Mouse (Mus musculus) mesoderm, embryonic 11.5 days (tissue): ENCODE data around the gene Ugt2b38.
"Not testable (repeated sequence)": the region's sequence is repeated elsewhere in the genome, so short reads cannot be mapped to it uniquely, and the experiment has no call there.

Experiments used
- DNase-seq: peaks from one replicate; pipeline ENCODE4 v3.0.0-alpha.2; 2012; ENCODE audit warnings: low read depth, low spot score

The Ugt2b38 gene

DNA sequence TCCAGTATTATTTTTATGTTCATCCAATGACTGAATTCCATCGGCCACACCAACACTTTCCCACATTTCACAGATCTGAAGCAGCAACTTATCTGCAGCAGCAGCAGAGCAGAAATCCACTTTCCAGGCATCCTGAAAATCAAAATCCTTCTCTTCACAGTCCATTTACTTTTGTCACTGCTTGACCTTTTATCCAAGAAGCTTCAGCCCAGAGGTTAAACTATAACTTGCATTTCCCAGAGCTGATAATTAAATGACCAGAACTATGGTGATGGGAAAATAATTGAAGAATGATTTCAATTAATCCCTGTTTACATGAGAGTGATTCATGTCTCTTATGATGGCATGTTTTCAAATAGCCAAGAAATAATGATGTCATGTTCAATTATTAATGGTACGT, at the start of gene Ugt2b38:
Ugt2b38 (minus strand) TSS at position 163 of the 400 bp plus-strand sequence.
- DNase-seq, result not testable (repeated sequence)

GRCm38 (mm10) chr5:87458810-87459209, 34.8 kb upstream of the Ugt2b38 start:
- DNase-seq, result no peak

GRCm38 (mm10) chr5:87457701-87458100, 33.7 kb upstream of the Ugt2b38 start:
- DNase-seq, result no peak

- DNase-seq, result no peak
Measured at GRCm38 (mm10) chr5:87456216-87456850, 32.3 kb upstream of the Ugt2b38 start.

- no peak for DNase-seq
Measured at GRCm38 (mm10) chr5:87455519-87455918, 31.5 kb upstream of the Ugt2b38 start.

DNA sequence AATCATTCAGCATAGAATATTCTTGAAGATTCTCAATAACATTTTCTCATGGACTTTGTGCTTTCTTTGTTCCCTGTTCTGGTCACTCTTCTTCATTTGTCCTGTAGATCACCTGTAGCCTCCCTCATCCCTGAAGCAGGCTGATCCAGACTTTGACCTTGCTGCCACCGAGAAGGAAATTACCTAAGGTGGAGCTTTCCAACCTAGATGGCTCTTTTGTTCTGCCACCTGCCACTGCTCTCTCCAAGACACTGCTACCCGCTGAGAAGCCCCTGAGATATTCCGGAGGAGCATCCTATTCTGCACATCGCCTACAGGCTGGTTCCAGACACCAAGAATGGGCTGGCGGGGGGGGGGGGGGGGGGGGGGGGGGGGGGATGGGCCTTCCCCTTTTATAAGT, 28.5 kb upstream of the Ugt2b38 start:
- DNase-seq, result not testable (repeated sequence)

GRCm38 (mm10) chr5:87436264-87436663, 12.3 kb upstream of the Ugt2b38 start:
- peak; percentile 6 for DNase-seq

GRCm38 (mm10) chr5:87425676-87426075, 1.7 kb upstream of the Ugt2b38 start:
- DNase-seq, result no peak

- DNase-seq, result no peak
Measured at GRCm38 (mm10) chr5:87396968-87397367, 27.0 kb downstream of the Ugt2b38 start.

DNA sequence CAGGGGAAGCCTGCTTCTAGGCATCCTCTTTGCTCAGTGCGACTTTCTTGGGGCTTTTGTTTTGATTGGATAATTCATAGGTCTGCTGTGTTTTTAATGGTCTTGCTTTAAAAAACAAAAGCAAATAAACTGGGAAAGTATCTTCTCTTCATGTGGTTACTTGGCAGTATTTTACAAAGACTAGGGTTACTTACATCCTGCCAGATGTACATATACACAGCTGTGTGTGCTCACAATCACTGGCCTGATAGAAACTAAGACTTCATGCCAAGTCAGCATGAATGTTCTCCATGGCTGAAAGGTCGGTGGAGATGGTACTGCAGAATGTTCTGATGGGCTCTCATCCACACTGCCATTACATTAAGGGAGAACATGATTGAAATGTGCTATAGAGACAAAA, 33.2 kb downstream of the Ugt2b38 start:
- DNase-seq, result no peak

DNA sequence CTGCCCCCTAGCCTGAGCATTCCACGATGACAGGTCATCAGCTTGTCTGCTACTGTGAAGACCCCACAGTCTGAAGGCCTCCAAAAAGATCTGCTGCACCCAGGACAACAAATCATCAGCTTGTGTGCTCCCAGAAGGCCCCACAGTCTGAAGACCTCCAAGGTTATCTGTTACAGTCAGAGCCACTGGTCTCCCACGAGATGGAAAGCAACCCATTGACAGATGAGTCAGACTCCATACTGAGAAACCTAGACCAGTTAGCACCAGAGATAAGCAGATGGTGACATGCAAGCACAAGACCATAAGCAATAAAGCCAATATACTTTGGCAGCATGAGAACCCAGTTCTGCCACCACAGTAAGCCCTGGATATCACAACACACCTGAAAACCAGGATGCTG, 43.8 kb downstream of the Ugt2b38 start:
- no peak for DNase-seq

DNA sequence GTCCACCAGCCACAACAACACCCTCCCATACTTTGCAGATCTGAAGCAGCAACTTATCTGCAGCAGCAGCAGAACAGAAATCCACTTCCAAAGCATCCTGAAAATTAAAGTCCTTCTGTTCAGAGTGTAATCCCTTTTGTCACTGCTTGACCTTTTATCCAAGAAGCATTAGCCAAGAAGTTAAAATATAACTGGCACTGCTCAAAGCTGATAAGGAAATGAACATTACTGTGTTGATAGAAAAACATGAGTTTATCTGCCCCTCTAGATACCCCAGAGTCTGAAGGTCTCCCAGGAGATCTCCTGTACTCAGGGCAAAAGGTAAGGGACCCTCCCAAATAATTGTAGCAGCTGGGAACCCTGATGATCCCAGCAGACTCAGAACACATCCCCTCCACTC, 44.2 kb downstream of the Ugt2b38 start:
- DNase-seq, result no peak

DNA sequence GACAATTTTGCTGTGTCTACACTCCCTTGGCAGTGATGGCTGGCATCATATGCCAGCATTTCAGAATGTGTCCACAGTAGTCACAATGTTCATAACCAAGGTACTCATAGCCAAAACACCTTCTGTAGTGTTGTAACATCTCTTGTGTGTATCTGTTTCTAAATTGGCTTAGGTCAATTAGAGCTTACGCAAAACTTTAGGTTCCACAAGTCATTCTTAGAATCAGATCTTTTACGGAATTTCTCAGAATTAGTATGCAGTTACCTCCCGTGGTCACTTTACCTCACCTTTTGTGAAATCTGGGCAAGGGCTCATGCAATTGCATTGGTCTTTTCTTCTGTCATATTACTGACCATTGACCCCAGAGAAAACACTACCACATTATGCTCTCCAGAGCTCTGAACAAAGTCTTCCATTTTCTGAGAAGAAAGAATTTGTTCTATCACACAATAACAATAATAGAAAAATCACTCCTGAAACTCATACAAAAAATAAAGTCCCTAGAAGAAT, 48.1 kb downstream of the Ugt2b38 start:
- DNase-seq, result no peak

- DNase-seq, result no peak
Measured at GRCm38 (mm10) chr5:87373502-87373863, 50.5 kb downstream of the Ugt2b38 start.

GRCm38 (mm10) chr5:87372788-87373501, 51.1 kb downstream of the Ugt2b38 start:
- not testable (repeated sequence) for DNase-seq
